Mouse (Mus musculus): ENCODE results near the gene Ttc9b. TPM values are rescaled to one million over a fixed set of nuclear protein-coding genes. Genes with fewer than 3 reads are reported as not detected.

Ttc9b gene
- polyA plus RNA-seq, 1 experiment from 2014 or later: 3.7 TPM

GRCm38 (mm10) chr7:27649723-27650122 is 4.0 kb upstream of the Ttc9b start:
- Histone ChIP-seq H3K4me2 (replicated peaks; ENCODE audit: low read depth, low read length) (no peak overlapping the region), H3K4me1 (ENCODE audit: control insufficient read depth, insufficient read depth, low read length) (0 out of 2 replicates have a peak, but pooled peaks cover 4% of the 10 kb centered on the region), H3K36me3 (ENCODE audit: control insufficient read depth, insufficient read depth, low read length) (no peaks in the 10 kb centered on the region), H3K27ac (ENCODE audit: low read length) (no peak overlapping the region), H3K27me3 (ENCODE audit: control insufficient read depth, insufficient read depth, low read length) (peaks cover 18% of the 10 kb centered on the region), H3K9me3 (ENCODE audit: control insufficient read depth, low read depth, low read length) (no peaks in the 10 kb centered on the region), H3K4me3 (ENCODE audit: low read depth, low read length) (no peak overlapping the region), H3K9ac (replicated peaks; ENCODE audit: low read depth, low read length) (no peak overlapping the region)
- 86% methylated on average over 11 of the region's 11 CpGs for WGBS
- no peak for ATAC-seq (ENCODE audit: insufficient number of reproducible peaks, insufficient read depth, low FRiP score, low read depth)

- no peak overlapping the region for H3K9ac ChIP-seq (replicated peaks; ENCODE audit: low read depth, low read length)
- no peak overlapping the region for H3K4me3 ChIP-seq (ENCODE audit: low read depth, low read length)
- H3K4me1 ChIP-seq (ENCODE audit: control insufficient read depth, insufficient read depth, low read length): 0 out of 2 replicates have a peak, but pooled peaks cover 4% of the 10 kb centered on the region
- H3K27ac ChIP-seq (ENCODE audit: low read length): no peak overlapping the region
- no peaks in the 10 kb centered on the region for H3K9me3 ChIP-seq (ENCODE audit: control insufficient read depth, low read depth, low read length)
- no peak for ATAC-seq (ENCODE audit: insufficient number of reproducible peaks, insufficient read depth, low FRiP score, low read depth)
- no peaks in the 10 kb centered on the region for H3K36me3 ChIP-seq (ENCODE audit: control insufficient read depth, insufficient read depth, low read length)
- H3K4me2 ChIP-seq (replicated peaks; ENCODE audit: low read depth, low read length): no peak overlapping the region
- WGBS: 6% methylated on average over 10 of the region's 10 CpGs
- H3K27me3 ChIP-seq (ENCODE audit: control insufficient read depth, insufficient read depth, low read length): peaks cover 24% of the 10 kb centered on the region
Observed at GRCm38 (mm10) chr7:27650949-27651348, 2.8 kb upstream of the Ttc9b start.

GRCm38 (mm10) chr7:27654607-27655276 is 1.0 kb downstream of the Ttc9b start:
- no peak overlapping the region for H3K4me2 ChIP-seq (replicated peaks; ENCODE audit: low read depth, low read length)
- WGBS: 64% methylated on average over 20 of the region's 20 CpGs
- H3K27ac ChIP-seq (ENCODE audit: low read length): no peak overlapping the region

GRCm38 (mm10) chr7:27655545-27655944 is 1.8 kb downstream of the Ttc9b start:
- Histone ChIP-seq H3K4me1 (ENCODE audit: control insufficient read depth, insufficient read depth, low read length) (0 out of 2 replicates have a peak, but pooled peaks cover 4% of the 10 kb centered on the region), H3K27me3 (ENCODE audit: control insufficient read depth, insufficient read depth, low read length) (peaks cover 30% of the 10 kb centered on the region), H3K9ac (replicated peaks; ENCODE audit: low read depth, low read length) (no peak overlapping the region), H3K27ac (ENCODE audit: low read length) (no peak overlapping the region), H3K36me3 (ENCODE audit: control insufficient read depth, insufficient read depth, low read length) (no peaks in the 10 kb centered on the region), H3K4me2 (replicated peaks; ENCODE audit: low read depth, low read length) (no peak overlapping the region), H3K4me3 (ENCODE audit: low read depth, low read length) (no peak overlapping the region), H3K9me3 (ENCODE audit: control insufficient read depth, low read depth, low read length) (no peaks in the 10 kb centered on the region)
- 31% methylated on average over 11 of the region's 11 CpGs for WGBS
- ATAC-seq (ENCODE audit: insufficient number of reproducible peaks, insufficient read depth, low FRiP score, low read depth): no peak

More at GRCm38 (mm10) chr7:27654607-27655276, 1.0 kb downstream of the Ttc9b start:
- Histone ChIP-seq H3K9me3 (ENCODE audit: control insufficient read depth, low read depth, low read length) (no peaks in the 10 kb centered on the region), H3K36me3 (ENCODE audit: control insufficient read depth, insufficient read depth, low read length) (no peaks in the 10 kb centered on the region), H3K27me3 (ENCODE audit: control insufficient read depth, insufficient read depth, low read length) (peaks cover 30% of the 10 kb centered on the region), H3K9ac (replicated peaks; ENCODE audit: low read depth, low read length) (no peak overlapping the region), H3K4me3 (ENCODE audit: low read depth, low read length) (no peak overlapping the region), H3K4me1 (ENCODE audit: control insufficient read depth, insufficient read depth, low read length) (0 out of 2 replicates have a peak, but pooled peaks cover 4% of the 10 kb centered on the region)
- ATAC-seq (ENCODE audit: insufficient number of reproducible peaks, insufficient read depth, low FRiP score, low read depth): no peak

- Histone ChIP-seq H3K9ac (replicated peaks; ENCODE audit: low read depth, low read length) (no peak overlapping the region), H3K4me2 (replicated peaks; ENCODE audit: low read depth, low read length) (no peak overlapping the region), H3K9me3 (ENCODE audit: control insufficient read depth, low read depth, low read length) (no peaks in the 10 kb centered on the region), H3K4me3 (ENCODE audit: low read depth, low read length) (no peak overlapping the region), H3K36me3 (ENCODE audit: control insufficient read depth, insufficient read depth, low read length) (no peaks in the 10 kb centered on the region), H3K4me1 (ENCODE audit: control insufficient read depth, insufficient read depth, low read length) (0 out of 2 replicates have a peak, but pooled peaks cover 4% of the 10 kb centered on the region), H3K27me3 (ENCODE audit: control insufficient read depth, insufficient read depth, low read length) (peaks cover 30% of the 10 kb centered on the region), H3K27ac (ENCODE audit: low read length) (no peak overlapping the region)
- no peak for ATAC-seq (ENCODE audit: insufficient number of reproducible peaks, insufficient read depth, low FRiP score, low read depth)
- 90% methylated on average over 16 of the region's 16 CpGs for WGBS
Observed at GRCm38 (mm10) chr7:27656600-27656999, 2.9 kb downstream of the Ttc9b start.

GRCm38 (mm10) chr7:27657824-27658395 is 4.2 kb downstream of the Ttc9b start:
- Histone ChIP-seq H3K4me1 (ENCODE audit: control insufficient read depth, insufficient read depth, low read length) (0 out of 2 replicates have a peak, but pooled peaks cover 4% of the 10 kb centered on the region), H3K27me3 (ENCODE audit: control insufficient read depth, insufficient read depth, low read length) (peaks cover 25% of the 10 kb centered on the region), H3K4me3 (ENCODE audit: low read depth, low read length) (no peak overlapping the region), H3K4me2 (replicated peaks; ENCODE audit: low read depth, low read length) (no peak overlapping the region), H3K9me3 (ENCODE audit: control insufficient read depth, low read depth, low read length) (no peaks in the 10 kb centered on the region), H3K27ac (ENCODE audit: low read length) (no peak overlapping the region), H3K9ac (replicated peaks; ENCODE audit: low read depth, low read length) (no peak overlapping the region), H3K36me3 (ENCODE audit: control insufficient read depth, insufficient read depth, low read length) (no peaks in the 10 kb centered on the region)
- 32% methylated on average over 53 of the region's 53 CpGs for WGBS
- ATAC-seq (ENCODE audit: insufficient number of reproducible peaks, insufficient read depth, low FRiP score, low read depth): no peak

GRCm38 (mm10) chr7:27658712-27659663 is 5.3 kb downstream of the Ttc9b start:
- H3K4me2 ChIP-seq (replicated peaks; ENCODE audit: low read depth, low read length): no peak overlapping the region
- peaks cover 14% of the 10 kb centered on the region for H3K27me3 ChIP-seq (ENCODE audit: control insufficient read depth, insufficient read depth, low read length)

GRCm38 (mm10) chr7:27662038-27662437 is 8.3 kb downstream of the Ttc9b start:
- no peaks in the 10 kb centered on the region for H3K36me3 ChIP-seq (ENCODE audit: control insufficient read depth, insufficient read depth, low read length)
- ATAC-seq (ENCODE audit: insufficient number of reproducible peaks, insufficient read depth, low FRiP score, low read depth): no peak
- no peaks in the 10 kb centered on the region for H3K9me3 ChIP-seq (ENCODE audit: control insufficient read depth, low read depth, low read length)
- 75% methylated on average over 4 of the region's 4 CpGs for WGBS
- no peaks in the 10 kb centered on the region for H3K4me1 ChIP-seq (ENCODE audit: control insufficient read depth, insufficient read depth, low read length)
- no peak overlapping the region for H3K4me3 ChIP-seq (ENCODE audit: low read depth, low read length)
- no peak overlapping the region for H3K27ac ChIP-seq (ENCODE audit: low read length)
- H3K9ac ChIP-seq (replicated peaks; ENCODE audit: low read depth, low read length): no peak overlapping the region
- H3K27me3 ChIP-seq (ENCODE audit: control insufficient read depth, insufficient read depth, low read length): peaks cover 6% of the 10 kb centered on the region; the same call in 1 of the 2 replicates
- no peak overlapping the region for H3K4me2 ChIP-seq (replicated peaks; ENCODE audit: low read depth, low read length)

More at GRCm38 (mm10) chr7:27658712-27659663, 5.3 kb downstream of the Ttc9b start:
- Histone ChIP-seq H3K36me3 (ENCODE audit: control insufficient read depth, insufficient read depth, low read length) (no peaks in the 10 kb centered on the region), H3K9ac (replicated peaks; ENCODE audit: low read depth, low read length) (no peak overlapping the region), H3K9me3 (ENCODE audit: control insufficient read depth, low read depth, low read length) (no peaks in the 10 kb centered on the region), H3K4me3 (ENCODE audit: low read depth, low read length) (no peak overlapping the region), H3K4me1 (ENCODE audit: control insufficient read depth, insufficient read depth, low read length) (0 out of 2 replicates have a peak, but pooled peaks cover 2% of the 10 kb centered on the region), H3K27ac (ENCODE audit: low read length) (no peak overlapping the region)
- WGBS: 61% methylated on average over 14 of the region's 14 CpGs
- ATAC-seq (ENCODE audit: insufficient number of reproducible peaks, insufficient read depth, low FRiP score, low read depth): no peak

Data from stomach, embryonic 14.5 days (tissue).